Mouse (Mus musculus) E14TG2a.4 (cell line): ENCODE measurements around the gene Coro1c.

Source experiments
- CTCF ChIP-seq: conservative IDR thresholded peaks from 2 replicates; pipeline ENCODE4 v1.5.1; 2014; ENCODE audit warnings: low read length
- NANOG ChIP-seq: IDR thresholded peaks from 2 replicates; pipeline ENCODE4 v1.6.1; 2014; ENCODE audit warnings: borderline replicate concordance, low read length, mixed read lengths
- POU5F1 ChIP-seq: IDR thresholded peaks from 2 replicates; pipeline ENCODE4 v1.6.1; 2014; ENCODE audit warnings: low read length, borderline replicate concordance

GRCm38 (mm10) chr5:113955691-113956090, 47.1 kb upstream of the Coro1c start:
- TF ChIP-seq CTCF (no peak), POU5F1 (no peak), NANOG (no peak)
